Mouse (Mus musculus) activated CD4-positive, CD25-positive, alpha-beta regulatory T cell, adult 4 months (primary cell): ENCODE measurements around the gene Smpd1. TPM values are rescaled to one million over a fixed set of nuclear protein-coding genes. Genes with fewer than 3 reads are reported as not detected.

Experiments used
- ATAC-seq: one replicate; pipeline ENCODE4 v1.8.0; 2017
- polyA plus RNA-seq, 2 experiments: library from polyadenylated mRNA; unstranded; fragments of 100-300 nt; shearing (Covaris generic); gene quantifications; one replicate each; pipeline ENCODE4 v1.2.1; 2017

The Smpd1 gene
- polyA plus RNA-seq, 2 experiments from 2014 or later = 20.4 to 25.0 TPM

GRCm38 (mm10) chr7:105563367-105563766, 9.2 kb downstream of the Smpd1 start:
- ATAC-seq = no peak

DNA sequence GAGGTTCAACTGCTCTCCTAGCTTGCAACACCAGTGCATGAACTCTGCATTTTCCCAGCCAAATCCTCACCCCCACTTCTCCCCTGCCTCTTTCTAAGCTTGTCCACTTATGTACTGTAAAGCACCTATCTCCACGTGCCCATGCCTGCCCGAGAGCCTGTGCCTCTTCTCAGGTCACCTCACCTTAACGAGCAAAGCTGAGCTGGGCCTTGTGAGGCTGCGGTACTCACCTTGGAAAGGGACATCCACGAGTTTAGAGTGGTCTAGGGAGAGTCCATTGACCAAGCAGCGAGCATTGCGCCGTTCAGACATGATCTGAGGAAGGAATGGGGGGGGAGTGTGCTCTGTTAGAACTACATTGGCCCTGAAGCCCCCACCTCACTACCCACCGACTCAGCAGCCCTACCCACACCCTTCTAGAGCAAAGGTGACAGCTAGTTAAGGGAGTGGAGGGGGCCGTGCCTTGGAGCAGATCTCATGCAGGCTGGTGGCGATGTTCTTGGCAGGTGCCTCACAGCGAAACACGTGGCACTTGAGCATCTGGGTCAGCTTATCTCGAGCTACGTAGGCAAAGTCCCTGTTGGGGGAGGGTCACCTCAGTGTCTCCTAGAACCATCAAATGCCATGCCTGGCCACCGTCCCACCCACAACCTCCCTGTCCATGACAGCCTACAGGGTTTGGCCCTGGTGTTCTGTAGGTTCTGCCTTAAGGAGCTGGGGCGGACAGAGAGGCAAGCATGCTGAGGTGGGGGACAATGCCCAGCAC, 11.1 kb downstream of the Smpd1 start:
- no peak for ATAC-seq

DNA sequence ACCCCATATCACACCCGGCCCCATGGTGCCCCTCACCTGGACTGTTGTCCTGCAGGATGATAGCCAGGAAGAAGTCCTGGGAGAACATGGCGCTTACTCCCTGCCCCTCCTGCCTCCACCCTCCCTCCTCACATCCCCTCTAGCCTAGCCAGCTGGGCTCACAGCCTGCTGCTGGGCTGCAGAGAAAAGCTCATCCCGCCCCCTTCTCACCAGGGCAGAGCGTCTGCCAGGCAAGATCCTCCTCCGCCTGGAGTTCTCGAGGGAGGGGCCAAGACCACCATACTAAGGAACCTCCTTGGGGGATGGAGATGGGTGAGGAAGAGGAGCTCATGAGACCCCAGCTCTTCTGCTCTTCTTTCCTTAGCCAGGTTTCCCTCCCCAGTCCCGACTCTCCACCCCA, 14.4 kb downstream of the Smpd1 start:
- ATAC-seq = no peak

- ATAC-seq = no peak
These were observed 14.9 kb downstream of the Smpd1 start for GRCm38 (mm10) chr7:105568988-105569471.

GRCm38 (mm10) chr7:105569512-105570496, 15.6 kb downstream of the Smpd1 start:
- no peak for ATAC-seq

DNA sequence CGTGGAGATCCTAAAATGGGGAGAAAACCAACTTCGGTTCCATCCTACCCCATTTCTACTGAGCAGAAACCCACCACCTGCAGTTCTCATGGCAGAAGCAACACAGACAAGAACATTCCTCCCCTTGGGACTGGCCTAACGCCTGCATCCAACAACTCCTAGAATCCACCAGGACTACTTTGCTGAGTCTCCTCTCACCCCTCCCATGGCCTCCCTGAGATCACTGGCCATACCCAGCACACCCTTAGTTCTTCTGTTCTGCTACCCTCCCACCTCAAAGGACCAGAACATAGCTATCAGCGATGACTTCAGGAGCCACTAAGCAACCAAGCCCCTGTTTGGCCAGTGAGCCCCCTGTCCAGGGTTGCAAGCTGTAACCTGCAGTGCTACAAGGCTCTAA, 16.6 kb downstream of the Smpd1 start:
- no peak for ATAC-seq

GRCm38 (mm10) chr7:105572949-105573348, 18.8 kb downstream of the Smpd1 start:
- no peak for ATAC-seq

DNA sequence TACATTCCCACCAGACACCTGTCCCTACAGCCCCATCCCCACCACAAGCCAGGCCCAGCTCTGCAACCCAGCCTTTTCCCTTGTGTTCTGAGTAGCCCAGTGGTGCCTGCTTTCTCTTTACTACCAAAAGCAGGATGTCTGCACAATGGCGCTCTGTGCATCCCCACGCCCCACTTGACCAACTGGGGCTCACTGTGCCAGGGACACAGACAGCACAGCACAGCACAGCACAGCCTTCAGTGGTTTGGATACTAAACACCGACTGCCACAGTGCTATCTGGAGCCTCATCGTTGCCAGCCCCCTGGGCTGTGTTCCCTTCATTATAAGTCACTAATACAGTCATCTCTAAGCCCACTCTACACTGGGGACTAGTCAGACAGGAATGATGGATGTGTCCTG, 20.4 kb downstream of the Smpd1 start:
- ATAC-seq = no peak

- no peak for ATAC-seq
These were observed 22.1 kb downstream of the Smpd1 start for GRCm38 (mm10) chr7:105576166-105576748.

DNA sequence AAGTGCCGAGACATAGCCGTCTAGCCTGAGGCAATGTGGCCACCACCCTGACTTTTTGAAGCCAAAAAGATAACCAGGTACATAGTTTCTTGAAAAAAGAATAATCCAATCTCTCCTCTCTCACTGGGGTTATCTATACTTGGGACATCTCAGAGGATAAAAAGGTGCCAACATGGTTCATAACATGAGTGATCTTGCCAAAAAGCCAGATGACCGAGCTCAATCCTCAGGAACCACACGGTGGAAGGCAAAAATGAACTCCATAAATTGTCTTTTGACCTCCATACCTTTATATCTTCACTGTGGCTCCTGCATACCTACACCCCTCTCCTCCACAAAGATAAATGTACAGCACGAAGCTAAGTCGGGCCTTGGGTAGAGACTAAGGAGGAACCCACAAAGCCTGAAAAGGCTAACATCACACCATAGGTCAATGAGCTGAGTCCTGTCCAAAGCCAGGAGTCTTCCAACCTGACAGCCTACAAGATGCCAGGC, 23.3 kb downstream of the Smpd1 start:
- no peak for ATAC-seq

GRCm38 (mm10) chr7:105578481-105578880, 24.3 kb downstream of the Smpd1 start:
- no peak for ATAC-seq

DNA sequence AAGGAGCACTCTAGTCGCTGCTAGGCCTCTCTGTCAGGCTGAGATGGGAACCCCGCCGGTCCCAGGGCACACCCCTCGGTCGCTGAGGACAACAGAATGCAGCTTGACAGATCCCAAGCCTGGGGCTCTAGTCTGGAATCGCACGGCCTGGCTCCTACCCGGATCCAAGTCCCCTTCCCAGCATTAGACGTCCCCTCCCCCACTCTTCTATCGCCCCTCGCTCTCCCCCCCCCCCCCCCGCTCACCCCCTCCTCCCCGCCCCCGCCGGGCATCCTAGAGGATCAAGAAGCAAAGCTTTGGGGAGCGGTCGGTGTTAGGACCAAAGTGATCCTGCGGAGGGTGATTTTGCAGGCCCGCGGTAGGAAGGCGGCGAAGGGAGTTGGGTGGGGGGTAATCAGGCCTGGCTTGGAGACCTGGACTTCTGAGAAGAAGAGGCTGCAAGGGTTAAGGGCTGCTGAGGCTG, 26.5 kb downstream of the Smpd1 start:
- ATAC-seq = no peak

DNA sequence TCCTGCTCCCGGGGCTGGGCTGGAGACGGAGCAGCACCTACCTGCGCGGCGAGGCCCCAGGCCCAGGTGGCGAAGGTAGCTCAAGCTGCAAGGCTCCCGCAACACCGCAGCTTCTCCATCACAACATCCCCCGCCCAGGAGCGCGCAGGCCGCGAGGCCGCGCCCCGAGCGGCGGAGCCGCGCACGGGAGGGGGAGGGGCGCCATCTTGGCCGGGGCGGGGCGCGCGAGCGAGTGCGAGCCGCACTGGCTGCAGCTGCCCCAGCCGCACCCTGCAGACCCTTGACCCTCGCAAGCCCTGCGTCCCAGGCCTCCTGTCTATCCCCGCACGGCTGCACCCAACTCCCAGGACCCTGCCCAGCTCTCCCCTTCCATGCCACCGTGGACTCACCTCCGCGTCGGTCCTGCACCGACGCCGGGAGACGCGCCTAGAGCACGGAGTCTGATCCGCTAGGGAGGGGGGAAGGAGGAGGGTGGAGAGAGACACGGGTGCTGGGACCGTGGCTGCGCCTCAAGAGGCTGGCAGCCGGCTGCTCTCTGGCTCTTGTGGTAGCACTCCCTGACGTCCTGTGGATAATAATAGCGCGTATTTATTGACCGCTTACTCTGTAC, 27.0 kb downstream of the Smpd1 start, which contains the start of gene Apbb1:
Apbb1 (minus strand) TSS at position 560 of the 610 bp plus-strand sequence.
- ATAC-seq = peak; percentile 81

GRCm38 (mm10) chr7:105581959-105582358, 27.8 kb downstream of the Smpd1 start:
- no peak for ATAC-seq

DNA sequence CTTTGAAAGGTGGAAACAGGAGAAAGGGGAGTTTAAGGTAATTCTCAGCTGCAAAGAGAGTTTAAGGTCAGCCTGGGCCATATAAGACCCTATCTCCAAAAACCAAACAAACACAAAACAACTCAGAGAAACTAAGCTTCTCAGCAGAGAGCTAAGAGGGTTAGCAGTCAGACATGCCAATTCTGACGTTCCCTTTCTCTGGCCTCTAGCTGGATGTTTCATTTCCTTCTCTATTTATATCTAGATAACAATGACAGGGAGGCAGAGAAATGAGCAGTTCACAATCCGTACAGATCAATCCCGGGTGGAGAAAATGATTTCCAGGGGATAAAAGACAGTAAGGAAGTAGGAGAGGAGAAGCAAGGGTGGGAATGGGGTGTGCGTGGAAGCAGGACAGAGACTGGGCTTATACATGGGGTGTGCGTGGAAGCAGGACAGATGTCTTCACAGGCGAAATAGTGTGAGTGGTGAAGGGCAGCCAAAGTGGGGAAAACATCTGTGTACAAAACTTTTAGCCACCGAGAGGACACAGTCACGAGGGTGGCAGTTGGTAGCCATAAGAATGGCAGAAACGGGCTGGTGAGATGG, 34.3 kb downstream of the Smpd1 start:
- no peak for ATAC-seq

DNA sequence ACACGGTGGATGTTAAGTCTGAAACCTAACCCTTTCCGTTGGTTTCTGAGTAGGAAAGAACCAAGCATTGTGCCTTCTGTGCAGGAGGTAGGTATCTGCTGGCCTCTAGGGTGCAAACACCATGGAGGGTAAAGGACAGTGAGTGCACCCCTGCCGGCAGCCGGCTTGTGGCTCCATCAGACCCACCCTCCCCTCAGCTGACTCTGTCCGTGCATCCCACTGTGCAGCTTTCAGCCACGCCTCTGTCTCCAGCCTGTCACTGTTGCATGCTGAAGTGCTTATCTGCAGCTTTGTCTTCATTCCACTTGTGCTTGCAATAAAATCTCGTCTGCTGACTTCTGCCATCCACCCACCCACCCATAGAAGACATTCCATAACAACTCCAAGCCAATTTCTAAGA, 35.9 kb downstream of the Smpd1 start:
- no peak for ATAC-seq

- ATAC-seq = no peak
These were observed 48.9 kb downstream of the Smpd1 start for GRCm38 (mm10) chr7:105602860-105603623.
